ENCODE assay signal across 27 mouse cellular contexts in genomic region chr2:120697767-120698166, GRCm38 (mm10).
A peak's percentile ranks its signal among the peaks of the same experiment; 100 is the strongest.
DNase-seq lines count a peak whose midpoint lies in the region; ATAC-seq and TF ChIP-seq lines count a peak whose summit lies in the region.
"Had no signal": no experiment of that assay in that cellular context is flagged by ENCODE, and none has a peak within 500 bp of the region (broad histone marks: within the 10 kb centered on the region; RNA-seq: fewer than 3 reads in every experiment).

No protein-coding gene starts in this region.

- H3K4me2 ChIP-seq in liver, embryonic 14.5 days (ENCODE audit: low read depth): peak overlapping the region; percentile 28
- no peak overlapping the region for H3K4me2 ChIP-seq in midbrain, embryonic 13.5 days (replicated peaks)
- no peak overlapping the region for H3K4me2 ChIP-seq in midbrain, embryonic 14.5 days (ENCODE audit: low read length)
- H3K4me2 ChIP-seq: embryonic facial prominence, embryonic 12.5 days; heart, embryonic 12.5 days; kidney, embryonic 15.5 days; limb, embryonic 12.5 days; midbrain, embryonic 11.5 days had no signal

- H3K27ac ChIP-seq in liver, embryonic 14.5 days: no peak overlapping the region
- no peak overlapping the region for H3K27ac ChIP-seq in midbrain, embryonic 13.5 days
- H3K27ac ChIP-seq in midbrain, embryonic 14.5 days (replicated peaks; ENCODE audit: low read depth, low read length): no peak overlapping the region
- H3K27ac ChIP-seq: embryonic facial prominence, embryonic 12.5 days; hindbrain, postnatal 0 days; kidney, embryonic 15.5 days; limb, embryonic 12.5 days had no signal

- H3K36me3 ChIP-seq in erythroblast, embryonic 14.5 days (ENCODE audit: control insufficient read depth): peaks cover 9% of the 10 kb centered on the region
- no peaks in the 10 kb centered on the region for H3K36me3 ChIP-seq in liver, embryonic 14.5 days (replicated peaks; ENCODE audit: control insufficient read depth, insufficient read depth, low read depth)
- H3K36me3 ChIP-seq in midbrain, embryonic 13.5 days: peaks cover 69% of the 10 kb centered on the region
- H3K36me3 ChIP-seq in midbrain, embryonic 14.5 days (ENCODE audit: control insufficient read depth, insufficient read depth, low read length): peaks cover 38% of the 10 kb centered on the region; the same call in 1 of the 2 replicates

- no peak overlapping the region for H3K9ac ChIP-seq in liver, embryonic 14.5 days (replicated peaks)
- H3K9ac ChIP-seq in midbrain, embryonic 13.5 days (replicated peaks): no peak overlapping the region
- no peak overlapping the region for H3K9ac ChIP-seq in midbrain, embryonic 14.5 days (replicated peaks; ENCODE audit: low read length)
- H3K9ac ChIP-seq: embryonic facial prominence, embryonic 12.5 days; heart, embryonic 12.5 days; kidney, embryonic 15.5 days; limb, embryonic 12.5 days had no signal

- peak; percentile 34 for DNase-seq in c-Kit-positive CD71-positive TER-119-negative erythroid progenitor cells, embryonic 14.5 days (ENCODE audit: low read depth)
- DNase-seq in liver, embryonic 14.5 days (ENCODE audit: low read depth in 3 of 3, low spot score in 3 of 3): peak; percentile 39 to 55 (median 51)
- DNase-seq in ovary, postnatal 14 days (ENCODE audit: low spot score): no peak
- DNase-seq in layer of hippocampus, postnatal 36 days: no peak
- DNase-seq in midbrain, embryonic 14.5 days: no peak
- DNase-seq: adrenal gland, postnatal 14 days; cerebellum, adult 18-20 months; cerebellum, postnatal 14 days; gastrocnemius, postnatal 10 days; heart, adult 11 months; heart, postnatal 10 days; kidney, postnatal 36 days; lung, adult 2 months; retina, postnatal 1 day; right cerebral cortex, postnatal 25 days; spleen, adult 18-20 months; thymus, postnatal 14 days had no signal

- H3K27me3 ChIP-seq in erythroblast, embryonic 14.5 days (ENCODE audit: control insufficient read depth): peaks cover 31% of the 10 kb centered on the region
- H3K27me3 ChIP-seq in liver, embryonic 14.5 days (ENCODE audit: control insufficient read depth, insufficient read depth, low read length): no peaks in the 10 kb centered on the region
- H3K27me3 ChIP-seq in midbrain, embryonic 13.5 days: no peaks in the 10 kb centered on the region
- H3K27me3 ChIP-seq in midbrain, embryonic 14.5 days (ENCODE audit: control insufficient read depth, insufficient read depth, low read length): no peaks in the 10 kb centered on the region
- H3K27me3 ChIP-seq: embryonic facial prominence, embryonic 12.5 days; heart, embryonic 12.5 days; kidney, embryonic 15.5 days; limb, embryonic 12.5 days had no signal

- 22% methylated on average over 5 of the region's 5 CpGs for WGBS in liver, embryonic 14.5 days (ENCODE audit: insufficient replicate concordance)
- WGBS in midbrain, embryonic 13.5 days: 88% methylated on average over 5 of the region's 5 CpGs
- WGBS in midbrain, embryonic 14.5 days: 86% methylated on average over 5 of the region's 5 CpGs

- TF ChIP-seq EP300 in liver, embryonic 14.5 days (IDR thresholded peaks at IDR 0.05; ENCODE audit: low read depth): peak; percentile 83

- peak overlapping the region; percentile 28 for H3K4me3 ChIP-seq in erythroblast, embryonic 14.5 days (replicated peaks)
- H3K4me3 ChIP-seq in liver, embryonic 14.5 days (ENCODE audit: insufficient read depth in 1 of 2, low read depth in 2 of 2, low read length in 2 of 2): no peak overlapping the region
- H3K4me3 ChIP-seq in midbrain, embryonic 13.5 days (replicated peaks): no peak overlapping the region
- no peak overlapping the region for H3K4me3 ChIP-seq in midbrain, embryonic 14.5 days (replicated peaks; ENCODE audit: low read depth, low read length)
- H3K4me3 ChIP-seq: embryonic facial prominence, embryonic 12.5 days; heart, embryonic 12.5 days; kidney, embryonic 15.5 days; limb, embryonic 12.5 days had no signal

- H3K4me1 ChIP-seq in erythroblast, embryonic 14.5 days (ENCODE audit: control insufficient read depth): peaks cover 24% of the 10 kb centered on the region
- H3K4me1 ChIP-seq in liver, embryonic 14.5 days (replicated peaks; ENCODE audit: control insufficient read depth in 2 of 2, insufficient read depth in 2 of 2, low read length in 1 of 2): peaks cover 10 to 24% of the 10 kb centered on the region in 2 experiments
- H3K4me1 ChIP-seq in midbrain, embryonic 13.5 days (replicated peaks): no peaks in the 10 kb centered on the region
- H3K4me1 ChIP-seq in midbrain, embryonic 14.5 days (ENCODE audit: control insufficient read depth, insufficient read depth, low read length): no peaks in the 10 kb centered on the region
- H3K4me1 ChIP-seq: embryonic facial prominence, embryonic 12.5 days; kidney, embryonic 15.5 days; limb, embryonic 12.5 days had no signal

- peak; percentile 21 for TF ChIP-seq CTCF in liver, embryonic 14.5 days (IDR thresholded peaks at IDR 0.05; ENCODE audit: low read depth)

- no peaks in the 10 kb centered on the region for H3K9me3 ChIP-seq in erythroblast, embryonic 14.5 days (ENCODE audit: control insufficient read depth, low read length)
- H3K9me3 ChIP-seq in liver, embryonic 14.5 days (ENCODE audit: control insufficient read depth, low read length): no peaks in the 10 kb centered on the region
- no peaks in the 10 kb centered on the region for H3K9me3 ChIP-seq in midbrain, embryonic 13.5 days
- no peaks in the 10 kb centered on the region for H3K9me3 ChIP-seq in midbrain, embryonic 14.5 days (ENCODE audit: control insufficient read depth, low read length)
- H3K9me3 ChIP-seq: embryonic facial prominence, embryonic 12.5 days; heart, embryonic 12.5 days; kidney, embryonic 15.5 days; limb, embryonic 12.5 days had no signal

- peak; percentile 87 for ATAC-seq in liver, embryonic 14.5 days (ENCODE audit: insufficient read depth)
- no peak for ATAC-seq in midbrain, embryonic 13.5 days
- no peak for ATAC-seq in midbrain, embryonic 14.5 days (ENCODE audit: low FRiP score, low TSS enrichment)
- ATAC-seq: forebrain, embryonic 14.5 days; hindbrain, postnatal 0 days; intestine, postnatal 0 days had no signal

Comparison
In these comparisons a context has a peak if more than half of its experiments do, and no peak if none do; other contexts are left out.
1. DNase-seq: peak in c-Kit-positive CD71-positive TER-119-negative erythroid progenitor cells, embryonic 14.5 days (single experiment) and liver, embryonic 14.5 days (3 of 3); none in ovary, postnatal 14 days (single experiment), layer of hippocampus, postnatal 36 days (0 of 2) and midbrain, embryonic 14.5 days (single experiment).